Mouse (Mus musculus): ENCODE data around the gene Pla2g4a. TPM values are rescaled to one million over a fixed set of nuclear protein-coding genes. Genes with fewer than 3 reads are reported as not detected.
A peak's percentile ranks its signal among the peaks of the same experiment; 100 is the strongest.

The Pla2g4a gene
- total and polyA plus RNA-seq, 2 experiments from 2014 or later, result 0.78 to 1.8 TPM

DNA sequence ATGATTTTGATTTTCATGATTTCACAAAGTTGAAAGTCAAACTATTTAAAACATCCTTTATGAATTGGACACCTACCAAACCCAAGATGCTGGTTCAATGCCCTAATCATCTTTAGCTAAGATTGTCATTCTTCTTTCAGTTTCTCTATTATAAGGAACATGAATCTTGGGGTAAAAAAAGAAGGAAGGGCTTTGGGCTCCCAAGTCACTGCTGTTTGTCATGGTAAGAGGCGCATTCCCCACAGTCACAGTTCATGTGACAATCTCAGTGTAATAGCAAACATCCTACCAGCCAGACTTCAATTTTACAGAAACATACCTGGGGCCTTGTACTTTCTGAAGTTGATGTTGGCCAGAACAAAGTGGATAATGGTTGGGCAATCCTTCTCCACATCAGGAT is 119.2 kb downstream of the Pla2g4a start:
- no peak for DNase-seq (ENCODE audit: low spot score)
- Histone ChIP-seq H3K9me3 (ENCODE audit: low read length) (no peaks in the 10 kb centered on the region), H3K4me3 (ENCODE audit: low read length) (no peak overlapping the region), H3K4me1 (ENCODE audit: insufficient read depth, low read length) (no peaks in the 10 kb centered on the region), H3K4me2 (ENCODE audit: low read depth, low read length) (no peak overlapping the region), H3K9ac (replicated peaks; ENCODE audit: low read length) (no peak overlapping the region), H3K36me3 (ENCODE audit: insufficient read depth, low read length) (no peaks in the 10 kb centered on the region), H3K27ac (no peak overlapping the region), H3K27me3 (ENCODE audit: insufficient read depth, low read length) (no peaks in the 10 kb centered on the region)
- no peak for ATAC-seq
- TF ChIP-seq CTCF (IDR thresholded peaks at IDR 0.05; ENCODE audit: low read depth), result no peak
- 96% methylated on average over 1 of the region's 1 CpGs for WGBS

DNA sequence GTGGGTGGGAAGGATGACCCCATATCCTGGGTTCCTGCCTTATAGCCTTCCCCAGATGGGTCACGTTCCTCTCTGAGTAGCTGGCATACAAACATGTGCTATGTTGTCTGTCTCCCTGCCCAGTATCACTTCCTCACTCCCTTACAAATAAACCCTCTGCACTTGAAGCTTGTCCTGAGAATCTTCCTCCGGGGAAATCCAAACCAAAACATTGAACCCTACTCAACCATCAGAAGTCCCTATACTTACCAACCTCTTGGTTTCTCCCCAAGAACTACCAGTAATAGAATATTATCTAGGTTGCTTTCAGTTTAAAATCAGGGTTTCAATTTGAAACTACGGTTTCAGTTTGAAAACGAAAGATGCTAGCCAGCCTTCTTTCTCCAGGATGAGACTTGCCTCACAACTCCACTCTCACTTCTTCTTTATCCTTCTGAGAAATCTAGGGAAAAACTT is 120.1 kb downstream of the Pla2g4a start:
- no peak for TF ChIP-seq CTCF (IDR thresholded peaks at IDR 0.05; ENCODE audit: low read depth)
- Histone ChIP-seq H3K27ac (no peak overlapping the region), H3K9ac (replicated peaks; ENCODE audit: low read length) (no peak overlapping the region), H3K4me1 (ENCODE audit: insufficient read depth, low read length) (no peaks in the 10 kb centered on the region), H3K9me3 (ENCODE audit: low read length) (no peaks in the 10 kb centered on the region), H3K27me3 (ENCODE audit: insufficient read depth, low read length) (no peaks in the 10 kb centered on the region), H3K36me3 (ENCODE audit: insufficient read depth, low read length) (no peaks in the 10 kb centered on the region), H3K4me3 (ENCODE audit: low read length) (no peak overlapping the region), H3K4me2 (ENCODE audit: low read depth, low read length) (no peak overlapping the region)
- DNase-seq (ENCODE audit: low spot score) (no peak), ATAC-seq (no peak)
- WGBS, result 90% methylated on average over 4 of the region's 4 CpGs

DNA sequence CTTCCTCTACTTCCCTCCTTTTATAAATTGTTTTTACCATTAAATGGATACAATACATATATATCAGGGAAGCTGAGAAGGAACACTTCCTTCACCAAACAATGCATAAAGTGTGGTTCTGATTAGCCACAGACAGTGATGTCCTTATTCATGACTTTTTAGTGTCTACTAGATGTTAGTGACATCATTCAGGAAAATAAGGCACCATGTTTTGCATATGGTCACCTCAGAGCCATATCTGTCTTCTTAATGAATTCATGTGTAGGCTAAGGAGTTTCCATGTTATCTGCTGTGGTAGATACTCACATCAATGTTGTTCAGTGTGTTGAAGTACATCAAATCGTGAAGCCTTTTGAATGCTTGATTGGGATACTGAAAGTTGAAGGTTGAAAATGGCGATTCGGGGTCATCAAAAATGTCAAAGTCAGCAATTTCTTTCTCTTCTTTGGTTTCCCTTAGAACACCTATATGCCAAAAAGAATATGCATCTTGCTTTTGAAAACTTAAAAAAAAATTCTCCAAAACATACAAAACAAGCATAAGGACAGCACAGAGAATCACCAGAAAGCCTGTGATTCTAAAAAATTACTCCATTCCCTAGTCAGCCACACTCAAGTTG is 120.7 kb downstream of the Pla2g4a start:
- no peak overlapping the region for H3K4me2 ChIP-seq (ENCODE audit: low read depth, low read length)
- ATAC-seq (no peak), DNase-seq (ENCODE audit: low spot score) (no peak)
- no peak overlapping the region for H3K9ac ChIP-seq (replicated peaks; ENCODE audit: low read length)
- H3K9me3 ChIP-seq (ENCODE audit: low read length), result no peaks in the 10 kb centered on the region
- WGBS, result 88% methylated on average over 3 of the region's 3 CpGs
- no peak for TF ChIP-seq CTCF (IDR thresholded peaks at IDR 0.05; ENCODE audit: low read depth)
- H3K4me3 ChIP-seq (ENCODE audit: low read length), result no peak overlapping the region
- H3K4me1 ChIP-seq (ENCODE audit: insufficient read depth, low read length), result no peaks in the 10 kb centered on the region
- H3K27ac ChIP-seq, result no peak overlapping the region
- H3K36me3 ChIP-seq (ENCODE audit: insufficient read depth, low read length), result no peaks in the 10 kb centered on the region
- H3K27me3 ChIP-seq (ENCODE audit: insufficient read depth, low read length), result no peaks in the 10 kb centered on the region

DNA sequence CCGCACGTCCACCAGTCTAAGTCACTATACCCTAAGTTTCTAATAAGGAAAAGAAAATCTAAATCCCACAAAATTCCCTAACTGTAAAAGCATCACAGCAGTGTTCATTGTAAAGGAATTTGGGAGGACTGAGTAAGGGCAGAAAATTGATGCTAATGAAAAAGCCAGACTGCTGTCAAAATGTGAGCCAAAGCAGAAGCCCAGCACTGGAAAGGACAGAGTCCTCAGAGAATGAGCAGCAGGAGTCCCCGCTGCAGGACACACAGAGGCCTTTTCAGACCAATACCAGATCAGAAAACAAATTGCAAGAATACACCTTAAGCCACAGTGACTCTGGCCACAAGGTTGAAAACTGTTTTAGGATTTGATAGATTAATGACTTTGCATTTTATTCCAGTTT is 124.6 kb downstream of the Pla2g4a start:
- Histone ChIP-seq H3K36me3 (ENCODE audit: insufficient read depth, low read length) (no peaks in the 10 kb centered on the region), H3K4me1 (ENCODE audit: insufficient read depth, low read length) (no peaks in the 10 kb centered on the region), H3K9ac (replicated peaks; ENCODE audit: low read length) (no peak overlapping the region), H3K9me3 (ENCODE audit: low read length) (no peaks in the 10 kb centered on the region), H3K27ac (no peak overlapping the region), H3K4me3 (ENCODE audit: low read length) (no peak overlapping the region), H3K4me2 (ENCODE audit: low read depth, low read length) (no peak overlapping the region), H3K27me3 (ENCODE audit: insufficient read depth, low read length) (no peaks in the 10 kb centered on the region)
- no peak for ATAC-seq
- no peak for DNase-seq (ENCODE audit: low spot score)
- WGBS, result 82% methylated on average over 3 of the region's 3 CpGs
- TF ChIP-seq CTCF (IDR thresholded peaks at IDR 0.05; ENCODE audit: low read depth), result no peak

DNA sequence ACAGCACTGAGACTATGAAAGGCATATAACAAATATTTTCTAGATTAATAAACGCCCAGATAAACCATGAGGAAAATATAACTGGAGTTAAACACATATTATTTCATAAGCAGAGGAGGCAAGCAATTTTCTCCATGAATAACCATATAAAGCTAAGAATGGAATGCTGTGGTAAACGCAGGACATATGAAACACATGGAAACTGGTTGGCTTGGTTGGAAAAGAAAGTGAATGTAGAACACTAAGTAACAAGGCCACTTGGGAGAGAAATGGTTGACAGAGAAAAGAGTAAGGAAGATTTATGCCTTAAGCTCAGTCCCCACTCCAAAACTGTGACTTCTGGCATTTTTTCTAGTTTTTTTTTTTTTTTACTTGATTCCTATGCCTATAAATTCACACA is 127.2 kb downstream of the Pla2g4a start:
- no peaks in the 10 kb centered on the region for H3K27me3 ChIP-seq (ENCODE audit: insufficient read depth, low read length)
- H3K4me1 ChIP-seq (ENCODE audit: insufficient read depth, low read length), result no peaks in the 10 kb centered on the region
- H3K9ac ChIP-seq (replicated peaks; ENCODE audit: low read length), result no peak overlapping the region
- no peak for TF ChIP-seq CTCF (IDR thresholded peaks at IDR 0.05; ENCODE audit: low read depth)
- WGBS, result 84% methylated on average over 2 of the region's 2 CpGs
- ATAC-seq (no peak), DNase-seq (ENCODE audit: low spot score) (no peak)
- no peak overlapping the region for H3K27ac ChIP-seq
- no peaks in the 10 kb centered on the region for H3K36me3 ChIP-seq (ENCODE audit: insufficient read depth, low read length)
- no peak overlapping the region for H3K4me2 ChIP-seq (ENCODE audit: low read depth, low read length)
- H3K9me3 ChIP-seq (ENCODE audit: low read length), result no peaks in the 10 kb centered on the region
- no peak overlapping the region for H3K4me3 ChIP-seq (ENCODE audit: low read length)

DNA sequence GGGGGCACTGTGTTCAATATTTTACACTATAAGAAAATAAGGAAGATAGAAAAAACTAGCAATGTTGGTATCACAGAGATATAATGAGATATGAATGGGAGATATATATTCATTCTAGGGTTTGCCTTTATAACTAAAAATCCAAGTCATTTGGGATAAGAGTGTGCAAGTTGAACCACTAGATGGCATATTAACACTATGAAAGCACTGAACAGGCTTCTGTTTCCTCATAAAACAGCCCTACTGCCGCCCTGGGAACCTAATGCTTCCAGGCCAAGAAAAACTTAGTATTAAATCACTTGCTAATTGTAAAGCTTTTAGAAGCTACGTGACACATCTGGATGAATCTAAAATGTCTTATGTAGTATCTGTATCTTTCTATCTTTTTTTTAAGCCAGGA is 128.1 kb downstream of the Pla2g4a start:
- peak; percentile 86 for DNase-seq (ENCODE audit: low spot score)
- H3K9me3 ChIP-seq (ENCODE audit: low read length), result no peaks in the 10 kb centered on the region
- H3K27me3 ChIP-seq (ENCODE audit: insufficient read depth, low read length), result no peaks in the 10 kb centered on the region
- H3K27ac ChIP-seq, result no peak overlapping the region
- no peak overlapping the region for H3K4me3 ChIP-seq (ENCODE audit: low read length)
- 10% methylated on average over 2 of the region's 2 CpGs for WGBS
- TF ChIP-seq CTCF (IDR thresholded peaks at IDR 0.05; ENCODE audit: low read depth), result peak; percentile 80
- no peak overlapping the region for H3K4me2 ChIP-seq (ENCODE audit: low read depth, low read length)
- peak; percentile 88 for ATAC-seq
- no peaks in the 10 kb centered on the region for H3K4me1 ChIP-seq (ENCODE audit: insufficient read depth, low read length)
- no peaks in the 10 kb centered on the region for H3K36me3 ChIP-seq (ENCODE audit: insufficient read depth, low read length)
- no peak overlapping the region for H3K9ac ChIP-seq (replicated peaks; ENCODE audit: low read length)

DNA sequence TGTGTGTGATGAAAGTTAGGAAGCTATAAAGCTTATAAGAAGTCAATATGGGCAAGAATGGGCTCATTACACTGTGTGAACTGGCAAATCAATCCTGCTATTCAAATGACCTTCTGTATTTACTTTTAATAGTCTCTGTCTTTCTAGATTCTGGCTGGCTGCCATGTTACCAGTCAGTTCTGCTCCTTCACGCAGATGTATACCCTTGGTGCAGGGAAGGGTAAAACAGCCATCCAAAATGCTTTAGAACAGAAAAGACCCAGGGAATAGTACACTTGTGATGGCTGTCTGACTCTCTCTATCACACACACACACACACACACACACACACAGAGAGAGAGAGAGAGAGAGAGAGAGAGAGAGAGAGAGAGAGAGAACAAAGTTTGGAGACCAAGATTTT is 128.6 kb downstream of the Pla2g4a start:
- ATAC-seq (no peak), DNase-seq (ENCODE audit: low spot score) (no peak)
- TF ChIP-seq CTCF (IDR thresholded peaks at IDR 0.05; ENCODE audit: low read depth), result no peak
- Histone ChIP-seq H3K4me3 (ENCODE audit: low read length) (no peak overlapping the region), H3K4me1 (ENCODE audit: insufficient read depth, low read length) (no peaks in the 10 kb centered on the region), H3K9me3 (ENCODE audit: low read length) (no peaks in the 10 kb centered on the region), H3K27ac (no peak overlapping the region), H3K4me2 (ENCODE audit: low read depth, low read length) (no peak overlapping the region), H3K36me3 (ENCODE audit: insufficient read depth, low read length) (no peaks in the 10 kb centered on the region), H3K27me3 (ENCODE audit: insufficient read depth, low read length) (no peaks in the 10 kb centered on the region), H3K9ac (replicated peaks; ENCODE audit: low read length) (no peak overlapping the region)
- WGBS, result 52% methylated on average over 1 of the region's 1 CpGs
